Mouse (Mus musculus) embryonic fibroblast, embryonic 13.5 days (primary cell): ENCODE measurements at regions not wholly inside any gene's neighbourhood (a gene's known extent, or its start where the extent isn't known, plus 50 kb on each side); places are given as distances from the start of the nearest gene placed in this dataset.
A peak's percentile ranks its signal among the peaks of the same experiment; 100 is the strongest.

ENCODE experiments used
- H3K27ac ChIP-seq: 2 replicates; pipeline ENCODE4 v1.5.1; 2012; ENCODE audit warnings: low read length, control low read depth, inconsistent platforms; ENCODE audit not compliant: insufficient read depth
- H3K4me1 ChIP-seq: 2 replicates; pipeline ENCODE4 v1.6.1; 2011; ENCODE audit warnings: low read length; ENCODE audit not compliant: control insufficient read depth, insufficient read depth
- H3K4me3 ChIP-seq: 2 replicates; pipeline ENCODE4 v1.5.1; 2011; ENCODE audit warnings: mild to moderate bottlenecking, control low read depth, low read length; ENCODE audit not compliant: insufficient read depth
- CTCF ChIP-seq: IDR thresholded peaks from 2 replicates; pipeline ENCODE4 v1.5.1; 2011; ENCODE audit warnings: mild to moderate bottlenecking, control low read depth, low read length, moderate library complexity, borderline replicate concordance; ENCODE audit not compliant: insufficient read depth
- POLR2A ChIP-seq: IDR thresholded peaks from 2 replicates; pipeline ENCODE4 v1.6.1; 2011; ENCODE audit warnings: low read depth, mild to moderate bottlenecking, control low read depth, low read length, moderate library complexity

GRCm38 (mm10) chrX:167049191-167049968, 159.7 kb downstream of the Tmsb4x start:
- TF ChIP-seq POLR2A (no peak), CTCF (no peak)
- no peak overlapping the region for H3K4me3 ChIP-seq
- no peaks in the 10 kb centered on the region for H3K4me1 ChIP-seq

GRCm38 (mm10) chrX:167037971-167038370, 171.1 kb downstream of the Tmsb4x start:
- H3K4me1 ChIP-seq, result peaks cover 2% of the 10 kb centered on the region
- H3K27ac ChIP-seq, result no peak overlapping the region
- TF ChIP-seq CTCF (no peak), POLR2A (no peak)
- no peak overlapping the region for H3K4me3 ChIP-seq

More at GRCm38 (mm10) chrX:167049191-167049968, 159.7 kb downstream of the Tmsb4x start:
- peak overlapping the region; percentile 18; the same call in 1 of the 2 replicates for H3K27ac ChIP-seq

DNA sequence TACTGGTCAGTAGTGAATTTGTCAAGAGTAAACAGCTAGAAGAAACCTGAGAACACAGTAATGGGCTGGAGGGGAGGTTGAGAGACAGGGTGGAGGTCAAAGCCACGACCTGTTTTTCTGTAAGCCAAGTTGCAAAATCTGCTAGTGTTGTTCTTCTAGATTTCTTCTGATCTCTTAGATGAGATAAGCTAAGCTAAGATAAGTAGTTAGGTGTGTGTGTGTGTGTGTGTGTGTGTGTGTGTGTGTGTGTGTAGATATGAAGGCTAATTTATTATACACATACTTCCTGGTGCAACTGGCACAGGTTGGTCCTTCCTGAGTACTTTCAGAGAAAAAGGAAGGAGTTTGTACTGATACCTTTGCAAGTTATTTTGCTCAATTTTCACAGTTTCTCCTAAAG, 172.8 kb downstream of the Tmsb4x start:
- no peak overlapping the region for H3K4me3 ChIP-seq
- H3K27ac ChIP-seq, result no peak overlapping the region
- peaks cover 6% of the 10 kb centered on the region for H3K4me1 ChIP-seq
- TF ChIP-seq POLR2A, result no peak
- TF ChIP-seq CTCF, result no peak

GRCm38 (mm10) chrX:167035639-167036038, 173.5 kb downstream of the Tmsb4x start:
- peaks cover 6% of the 10 kb centered on the region for H3K4me1 ChIP-seq
- no peak for TF ChIP-seq CTCF
- TF ChIP-seq POLR2A, result no peak
- H3K27ac ChIP-seq, result no peak overlapping the region
- no peak overlapping the region for H3K4me3 ChIP-seq

- peak overlapping the region; percentile 91 for H3K27ac ChIP-seq
- H3K4me1 ChIP-seq, result peaks cover 6% of the 10 kb centered on the region
- no peak for TF ChIP-seq POLR2A
- no peak overlapping the region for H3K4me3 ChIP-seq
Measured at GRCm38 (mm10) chrX:167033091-167033490, 176.0 kb downstream of the Tmsb4x start.

DNA sequence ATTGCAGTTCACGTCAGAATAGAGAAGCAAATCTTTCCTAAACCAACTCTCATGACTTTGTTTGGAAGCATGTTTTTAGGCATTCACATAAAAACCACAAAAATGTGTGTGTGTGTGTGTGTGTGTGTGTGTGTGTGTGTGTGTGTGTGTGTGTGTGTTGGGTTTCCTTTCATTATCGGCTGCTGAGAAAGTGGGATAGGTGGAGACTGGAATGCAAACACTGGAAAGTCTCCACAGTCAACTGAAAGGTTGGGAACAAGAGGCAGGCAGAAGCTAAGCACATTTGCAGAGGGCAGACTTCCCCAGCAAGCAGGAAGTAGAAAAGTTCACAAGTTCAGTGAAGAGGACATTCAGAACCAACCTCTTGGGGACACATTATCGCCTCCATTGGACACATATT, 176.5 kb downstream of the Tmsb4x start:
- peak overlapping the region; percentile 91 for H3K27ac ChIP-seq
- H3K4me3 ChIP-seq, result no peak overlapping the region
- peaks cover 6% of the 10 kb centered on the region for H3K4me1 ChIP-seq
- no peak for TF ChIP-seq POLR2A
- TF ChIP-seq CTCF, result no peak

DNA sequence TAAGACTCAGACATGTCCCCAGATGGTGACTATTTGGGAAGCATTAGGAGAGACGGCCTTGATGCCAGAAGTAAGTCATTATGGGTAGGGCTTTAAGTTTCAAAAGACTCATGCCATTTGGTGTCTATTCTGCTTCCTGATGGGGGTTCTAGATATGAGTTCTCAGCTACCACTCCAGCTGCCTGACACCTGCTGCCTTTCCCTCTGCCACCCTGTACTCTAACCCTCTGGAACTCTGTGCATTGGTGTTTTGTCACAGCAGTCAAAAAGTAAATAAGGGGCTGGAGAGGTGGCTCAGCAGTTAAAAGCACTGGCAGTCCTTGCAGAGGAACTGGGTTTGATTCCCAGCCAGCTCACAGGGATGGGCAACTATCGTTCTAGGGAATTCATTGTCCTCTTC, 177.6 kb downstream of the Tmsb4x start:
- H3K27ac ChIP-seq, result peak overlapping the region; percentile 83
- H3K4me1 ChIP-seq, result peaks cover 6% of the 10 kb centered on the region
- TF ChIP-seq POLR2A (no peak), CTCF (no peak)
- H3K4me3 ChIP-seq, result no peak overlapping the region

- no peak overlapping the region for H3K4me3 ChIP-seq
Measured at GRCm38 (mm10) chrX:167015602-167016001, 193.5 kb downstream of the Tmsb4x start.

GRCm38 (mm10) chrX:167014322-167014721, 194.8 kb downstream of the Tmsb4x start:
- no peak overlapping the region for H3K27ac ChIP-seq
- no peaks in the 10 kb centered on the region; the same call in 1 of the 2 replicates for H3K4me1 ChIP-seq
- TF ChIP-seq POLR2A, result no peak
- TF ChIP-seq CTCF, result no peak
- no peak overlapping the region for H3K4me3 ChIP-seq

More at GRCm38 (mm10) chrX:167015602-167016001, 193.5 kb downstream of the Tmsb4x start:
- H3K27ac ChIP-seq, result no peak overlapping the region
- no peaks in the 10 kb centered on the region; the same call in 1 of the 2 replicates for H3K4me1 ChIP-seq
- no peak for TF ChIP-seq CTCF
- no peak for TF ChIP-seq POLR2A

GRCm38 (mm10) chrX:167012891-167013290, 196.2 kb downstream of the Tmsb4x start:
- TF ChIP-seq CTCF (no peak), POLR2A (no peak)
- Histone ChIP-seq H3K4me3 (no peak overlapping the region), H3K27ac (no peak overlapping the region), H3K4me1 (no peaks in the 10 kb centered on the region; the same call in 1 of the 2 replicates)
